Mouse (Mus musculus) urinary bladder, postnatal 10 days (tissue): ENCODE measurements around the gene Galns.
A peak's percentile ranks its signal among the peaks of the same experiment; 100 is the strongest.

Experiments
- DNase-seq: peaks from one replicate; pipeline ENCODE4 v3.0.0; 2022; ENCODE audit warnings: low spot score

Gene Galns

GRCm38 (mm10) chr8:122611295-122612133, at the start of gene Galns, which contains the start of gene Trappc2l:
Galns (minus strand) TSS chr8:122611463.
Trappc2l (plus strand) TSS chr8:122611640.
- DNase-seq, result peak; percentile 83

GRCm38 (mm10) chr8:122660022-122660421, 48.8 kb upstream of the Galns start:
- DNase-seq, result no peak

DNA sequence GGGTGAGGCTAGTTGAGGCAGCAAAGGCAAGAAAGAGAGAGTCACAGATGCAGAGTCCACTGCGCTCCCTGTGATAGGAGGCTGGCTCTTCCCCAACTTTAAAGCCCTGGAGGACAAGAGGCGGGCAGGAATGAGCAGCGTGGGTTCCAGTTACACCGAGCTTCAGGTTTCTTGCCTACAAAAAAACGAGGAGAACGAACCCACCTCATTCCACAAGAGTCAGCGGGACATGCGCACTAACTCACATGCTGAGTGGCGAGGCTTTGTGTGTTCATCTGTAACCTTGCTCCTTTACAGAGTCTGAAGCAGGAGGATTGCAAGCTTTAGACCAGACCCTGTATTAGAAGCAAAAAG, 47.5 kb upstream of the Galns start:
- no peak for DNase-seq

DNA sequence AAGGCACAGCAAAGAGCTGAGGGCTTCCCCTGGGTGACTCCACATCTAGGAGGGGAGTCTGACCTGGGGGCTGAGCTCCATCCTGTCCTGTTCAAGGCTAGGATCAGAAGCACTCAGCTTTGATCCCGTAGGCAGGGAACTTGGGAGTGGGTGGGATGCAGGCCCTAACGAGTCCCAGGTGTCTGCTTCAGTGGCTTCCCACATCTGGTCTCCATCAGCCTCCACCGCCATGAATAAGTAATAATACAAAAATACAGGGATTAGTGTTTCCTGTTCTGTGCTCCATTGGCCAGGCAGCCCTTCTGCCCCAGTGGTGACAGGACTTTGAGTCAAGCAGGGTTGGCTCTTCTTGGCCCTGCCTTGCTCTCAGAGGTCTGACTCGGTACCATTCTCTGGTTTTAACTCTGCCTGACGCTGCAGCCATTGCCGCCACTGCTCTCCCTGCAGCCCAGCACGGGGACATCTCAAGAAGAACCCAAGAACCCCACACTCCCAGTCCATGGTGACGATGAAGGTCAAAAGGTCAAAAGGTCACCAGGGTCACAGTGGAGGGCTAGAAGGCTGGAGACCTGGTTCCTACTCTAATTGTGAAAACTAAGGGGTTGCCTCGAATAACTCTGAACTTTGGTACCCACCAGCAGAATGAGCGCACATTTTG, 47.0 kb upstream of the Galns start:
- DNase-seq, result no peak

- DNase-seq, result no peak
Observed at GRCm38 (mm10) chr8:122656056-122656999, 45.1 kb upstream of the Galns start.

DNA sequence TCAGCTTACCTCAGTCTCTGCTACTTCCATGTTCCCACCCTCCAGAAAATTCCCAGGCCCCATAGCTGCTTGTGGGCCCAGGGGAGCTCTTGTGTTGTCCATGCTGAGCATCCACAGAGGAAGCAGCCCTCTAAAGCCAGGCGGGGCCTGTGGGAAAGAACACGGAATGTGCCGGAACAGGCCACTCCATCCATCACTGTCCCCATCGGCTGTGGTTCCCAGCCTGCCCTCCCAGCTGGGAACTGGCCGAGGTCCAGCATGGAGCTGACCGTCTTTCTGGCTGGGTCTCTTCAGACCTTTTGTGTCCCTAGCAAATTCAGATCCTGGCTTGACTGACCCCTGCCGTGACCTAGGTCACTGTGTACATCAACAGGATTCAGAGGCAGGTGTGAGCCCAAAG, 43.5 kb upstream of the Galns start:
- no peak for DNase-seq

DNA sequence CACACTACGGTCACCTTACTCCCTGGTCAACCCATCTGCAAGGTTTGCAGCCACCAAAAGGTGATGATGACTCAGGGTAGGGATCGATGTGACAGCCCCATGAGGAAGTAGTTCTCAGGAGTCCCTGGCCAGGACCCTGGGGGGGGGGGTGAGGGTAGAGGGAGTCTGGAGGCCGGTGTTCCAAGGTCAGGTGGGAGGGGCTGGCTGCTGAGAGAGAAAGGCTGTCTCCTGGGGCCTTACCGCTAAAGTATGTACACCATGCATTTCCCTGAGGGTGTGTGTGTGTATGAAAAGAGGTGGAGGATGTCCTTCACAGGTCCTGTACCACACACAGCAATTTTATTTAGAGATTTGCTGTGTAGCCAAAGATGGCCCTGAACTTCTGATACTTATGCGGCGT, 41.4 kb upstream of the Galns start:
- DNase-seq, result no peak

DNA sequence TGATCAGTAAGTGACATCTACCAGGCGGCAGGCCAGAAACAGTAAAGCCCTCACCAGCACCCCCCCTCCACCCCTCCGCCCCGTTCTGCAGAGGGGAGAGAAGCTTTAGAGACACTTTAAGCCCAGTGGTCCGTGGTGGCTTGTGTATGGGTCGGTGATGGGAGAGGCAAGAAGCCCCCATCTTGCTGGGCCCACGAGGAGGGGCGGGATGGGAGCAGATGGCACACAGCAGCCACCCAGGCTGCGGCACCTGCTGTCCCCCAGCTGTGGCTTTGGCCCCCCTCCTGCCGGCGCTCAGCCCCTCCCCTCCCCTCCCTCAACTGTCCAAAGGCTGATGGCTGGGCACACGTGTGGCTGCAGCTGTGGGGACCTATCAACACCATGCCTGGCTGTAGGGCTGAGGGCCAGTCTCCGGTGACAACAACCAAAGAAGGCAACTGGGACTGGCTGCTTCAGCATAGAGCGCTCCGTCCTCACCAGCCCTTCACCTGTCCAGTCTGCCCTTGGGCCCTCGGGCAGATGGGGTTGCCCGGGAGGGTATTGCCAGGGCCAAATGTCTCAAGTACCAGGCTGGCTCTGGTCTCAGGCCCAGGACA, 40.2 kb upstream of the Galns start:
- no peak for DNase-seq

- DNase-seq, result no peak
Observed at GRCm38 (mm10) chr8:122648192-122648970, 37.1 kb upstream of the Galns start.

DNA sequence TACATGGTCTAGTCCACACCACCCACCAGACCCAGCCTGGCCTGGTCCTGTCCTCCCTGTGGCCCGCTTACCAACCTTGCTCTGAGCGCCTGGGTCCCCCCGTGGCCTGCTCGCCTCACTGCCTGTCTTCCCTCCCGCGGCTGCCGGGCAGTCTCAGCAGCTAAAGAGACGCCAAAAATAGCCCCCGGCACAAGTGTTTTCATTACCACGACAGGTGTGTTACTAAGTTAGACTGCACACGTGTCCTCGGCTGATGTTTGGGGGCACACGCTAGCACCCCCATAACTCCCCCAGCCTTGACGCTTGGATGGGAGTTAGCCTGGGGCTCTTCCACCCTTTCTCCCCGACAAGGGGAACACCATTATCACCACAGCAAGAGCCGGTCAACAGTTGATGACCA, 35.1 kb upstream of the Galns start:
- no peak for DNase-seq

- DNase-seq, result no peak
Observed at GRCm38 (mm10) chr8:122644175-122644954, 33.1 kb upstream of the Galns start.

GRCm38 (mm10) chr8:122642071-122642470, 30.8 kb upstream of the Galns start:
- DNase-seq, result no peak

DNA sequence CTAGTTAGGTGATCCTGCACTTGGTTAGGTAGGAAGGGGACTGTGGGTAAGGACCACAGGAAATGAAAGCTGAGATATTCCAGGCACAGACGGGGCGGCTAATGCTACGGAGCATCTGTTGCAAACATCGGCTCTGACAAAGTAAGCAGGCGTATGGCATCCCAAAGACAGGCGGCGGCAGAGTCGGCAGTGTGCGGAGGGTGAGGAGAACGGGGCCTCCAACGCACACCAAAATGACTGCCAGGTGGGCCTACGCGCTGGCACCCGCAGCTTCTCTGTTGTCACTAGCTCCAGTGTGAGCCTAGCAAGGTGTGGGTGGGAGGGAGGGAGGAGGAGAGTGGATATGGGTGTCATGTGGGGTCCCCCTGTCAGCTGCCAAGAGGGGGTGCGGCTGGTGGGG, 30.1 kb upstream of the Galns start:
- DNase-seq, result no peak

- DNase-seq, result no peak
Observed at GRCm38 (mm10) chr8:122640825-122641224, 29.6 kb upstream of the Galns start.

DNA sequence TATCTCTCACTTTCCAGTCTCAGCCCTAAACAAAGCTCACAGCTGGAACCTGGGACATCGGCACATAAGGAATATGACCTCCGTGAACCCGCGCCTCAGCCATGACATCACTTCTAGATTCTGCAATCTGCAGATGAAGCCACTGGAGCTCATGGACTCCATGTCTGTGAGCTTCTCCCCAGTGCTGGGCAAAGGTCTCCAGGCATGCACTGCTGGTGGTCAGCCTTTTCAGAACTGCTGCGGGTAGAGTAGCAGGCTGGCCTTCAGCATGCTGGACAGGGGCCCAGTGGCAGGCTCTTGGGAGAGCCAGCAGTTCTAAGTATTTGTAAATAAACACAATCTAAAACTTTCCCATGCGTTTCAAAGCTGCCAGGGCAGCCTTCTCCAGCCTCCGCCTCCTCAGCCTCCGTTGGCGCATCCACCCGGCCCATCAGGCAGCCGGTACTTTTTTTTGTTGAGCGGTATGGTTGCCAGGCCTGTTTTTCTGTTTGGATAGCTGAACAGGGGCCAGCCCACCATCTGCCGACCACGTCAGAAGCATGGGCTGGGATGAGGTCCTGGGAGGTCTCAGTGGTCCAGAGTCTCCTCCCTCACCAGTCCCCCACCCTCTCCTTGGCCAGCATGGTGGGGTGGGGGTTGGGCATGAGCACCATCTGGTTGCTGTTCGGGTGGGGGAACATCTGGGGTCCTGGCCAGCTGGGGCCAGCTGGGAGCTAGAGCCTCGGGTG, 28.4 kb upstream of the Galns start:
- DNase-seq, result no peak

DNA sequence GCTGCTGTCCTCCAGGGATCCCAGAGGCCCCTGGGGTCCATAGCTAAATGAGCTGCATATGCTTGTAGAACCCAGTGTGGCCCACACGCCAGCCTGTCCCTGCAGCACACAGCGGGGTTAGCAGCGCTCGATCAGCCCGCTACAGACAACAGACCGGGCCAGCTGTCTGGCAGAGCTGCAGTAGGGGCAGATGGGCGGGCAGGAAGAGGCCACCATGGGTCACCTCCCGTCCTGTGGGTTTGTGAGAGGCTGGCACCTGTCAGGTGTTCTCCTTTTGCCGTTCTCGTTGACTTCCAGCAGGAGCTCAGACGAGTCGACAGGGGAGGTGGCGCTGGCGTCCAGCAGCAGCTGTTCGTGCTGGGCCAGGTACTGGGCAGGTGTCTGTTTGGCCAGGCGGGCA, 27.3 kb upstream of the Galns start:
- no peak for DNase-seq

GRCm38 (mm10) chr8:122637230-122637629, 26.0 kb upstream of the Galns start:
- no peak for DNase-seq

- DNase-seq, result no peak
Observed at GRCm38 (mm10) chr8:122636803-122637175, 25.5 kb upstream of the Galns start.

DNA sequence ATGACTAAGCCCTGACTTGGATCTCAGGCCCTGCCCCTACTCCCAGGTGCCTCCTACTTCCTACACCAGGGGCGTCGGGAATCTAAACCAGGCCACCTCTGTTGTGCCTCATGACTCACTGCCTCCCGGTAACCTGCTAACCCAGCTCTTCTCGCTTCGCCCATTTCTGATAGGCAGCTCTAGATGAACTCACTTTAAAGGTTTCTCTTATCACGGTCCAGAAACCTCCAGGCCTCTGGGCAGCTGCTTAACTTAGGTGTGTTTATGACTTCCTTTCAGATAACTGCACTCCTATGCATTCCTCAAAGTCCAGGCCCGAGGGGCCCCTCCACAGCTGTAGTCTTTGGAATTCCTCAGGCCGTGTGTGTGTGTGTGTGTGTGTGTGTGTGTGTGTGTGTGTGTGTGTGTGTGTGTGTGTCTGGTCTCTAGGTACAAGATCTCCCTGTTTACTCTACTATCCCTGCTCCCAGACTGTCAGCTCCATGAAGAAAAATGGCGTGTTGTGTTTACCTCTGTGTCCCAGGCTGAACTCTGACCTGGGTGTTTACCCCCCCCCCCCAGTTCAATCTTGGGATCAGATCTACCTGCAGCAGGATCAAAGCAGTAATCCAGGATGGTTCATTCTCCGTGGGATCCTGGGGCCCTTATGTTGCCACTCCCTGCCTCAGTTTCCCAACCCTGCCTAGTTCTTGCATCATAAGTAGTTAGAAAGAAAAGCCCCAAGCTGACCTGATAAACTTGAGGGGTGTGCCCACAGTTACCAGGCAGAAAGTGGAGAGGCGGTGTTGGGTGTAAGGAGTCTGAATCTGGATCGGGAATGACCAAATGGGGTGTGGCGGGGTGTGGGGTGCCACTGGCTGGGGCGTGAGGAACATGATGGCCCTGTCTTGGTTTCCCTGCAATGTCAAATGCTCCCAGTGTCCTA, 24.9 kb upstream of the Galns start:
- DNase-seq, result no peak
